Mouse (Mus musculus): ENCODE results near the gene Gipc2.

DNA sequence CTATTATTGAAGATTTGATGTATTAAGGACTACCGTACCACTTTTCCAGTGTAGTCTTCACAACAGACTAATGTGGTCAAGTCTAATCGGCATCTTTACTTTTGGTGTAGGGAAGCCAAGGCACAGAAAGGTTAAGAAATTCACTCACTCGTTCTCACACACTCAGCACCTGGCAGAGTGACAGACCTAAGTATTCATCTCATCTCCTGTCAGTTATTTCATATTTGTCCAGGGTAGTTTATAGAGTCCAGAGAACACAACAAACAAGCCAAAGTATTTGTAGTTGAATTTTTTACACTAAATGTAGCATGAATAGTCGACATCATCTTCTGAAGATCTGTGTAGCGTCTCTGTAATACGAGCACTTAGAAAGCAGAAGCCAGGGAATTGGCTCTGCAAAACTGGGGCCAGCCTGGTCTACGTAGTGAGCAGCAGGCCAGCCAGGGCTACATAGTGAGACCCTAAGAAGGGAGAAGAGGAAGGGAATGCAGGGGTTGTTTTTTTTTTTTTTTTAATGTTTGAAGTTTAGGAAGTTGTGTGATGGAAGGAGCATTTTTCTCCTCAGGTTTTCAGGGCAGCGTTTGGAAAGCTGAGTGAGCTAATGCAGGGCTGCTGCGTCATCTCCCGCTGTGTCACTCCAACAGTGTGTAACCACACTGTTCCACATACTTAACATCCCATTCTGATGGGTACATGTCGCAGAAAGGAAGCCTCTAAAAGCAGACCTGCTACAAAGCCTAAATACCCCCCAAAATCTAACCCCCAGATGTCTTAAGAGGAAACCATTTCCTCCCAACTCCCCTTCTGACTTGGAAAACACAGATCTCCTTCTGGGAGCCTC lies 44.6 kb downstream of the Gipc2 start:
- TF ChIP-seq CTCF (IDR thresholded peaks at IDR 0.05; ENCODE audit: insufficient read depth, low read length) (no peak), POLR2A (IDR thresholded peaks at IDR 0.05; ENCODE audit: borderline replicate concordance, extremely low read depth, low read depth, low read length) (no peak)
